Mouse (Mus musculus): ENCODE results near the gene 1700029H14Rik.

Gene 1700029H14Rik

DNA sequence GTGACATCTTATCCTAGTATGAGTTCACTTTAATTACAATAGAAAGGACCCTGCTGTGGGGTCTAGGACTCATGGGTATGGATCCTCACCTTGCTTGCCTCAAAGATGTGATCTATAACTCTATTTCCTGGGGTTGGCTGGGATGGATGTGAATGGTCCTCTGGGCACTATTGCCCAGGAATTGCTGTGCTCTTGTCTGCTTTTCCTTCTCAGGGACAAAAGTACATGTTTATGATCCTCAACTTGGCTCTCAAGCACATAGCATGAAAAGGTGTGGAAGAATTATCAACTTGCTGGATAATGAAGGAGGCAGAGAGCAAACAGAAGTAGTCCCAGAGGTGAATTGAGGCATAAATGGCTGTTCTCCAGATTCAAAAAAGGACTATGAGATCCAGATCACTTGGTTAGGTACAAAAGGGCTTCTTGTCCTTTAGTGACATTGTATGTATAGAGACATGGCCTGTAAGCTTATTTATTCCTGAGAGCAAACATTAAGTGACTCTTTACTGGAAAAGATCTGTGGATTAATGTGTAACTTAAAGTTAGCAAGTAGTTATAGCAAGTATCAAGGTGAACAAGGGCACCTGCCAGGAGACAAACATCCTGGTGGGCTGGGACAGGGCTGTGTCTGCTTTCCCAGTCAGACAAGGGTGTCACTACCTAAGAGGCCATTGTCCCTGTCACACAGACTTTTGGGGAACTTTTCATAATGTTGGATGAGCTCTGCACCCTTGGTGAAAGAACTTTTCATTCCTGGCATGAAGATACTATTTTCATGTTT lies 57.2 kb downstream of the 1700029H14Rik start:
- no peak for DNase-seq

DNA sequence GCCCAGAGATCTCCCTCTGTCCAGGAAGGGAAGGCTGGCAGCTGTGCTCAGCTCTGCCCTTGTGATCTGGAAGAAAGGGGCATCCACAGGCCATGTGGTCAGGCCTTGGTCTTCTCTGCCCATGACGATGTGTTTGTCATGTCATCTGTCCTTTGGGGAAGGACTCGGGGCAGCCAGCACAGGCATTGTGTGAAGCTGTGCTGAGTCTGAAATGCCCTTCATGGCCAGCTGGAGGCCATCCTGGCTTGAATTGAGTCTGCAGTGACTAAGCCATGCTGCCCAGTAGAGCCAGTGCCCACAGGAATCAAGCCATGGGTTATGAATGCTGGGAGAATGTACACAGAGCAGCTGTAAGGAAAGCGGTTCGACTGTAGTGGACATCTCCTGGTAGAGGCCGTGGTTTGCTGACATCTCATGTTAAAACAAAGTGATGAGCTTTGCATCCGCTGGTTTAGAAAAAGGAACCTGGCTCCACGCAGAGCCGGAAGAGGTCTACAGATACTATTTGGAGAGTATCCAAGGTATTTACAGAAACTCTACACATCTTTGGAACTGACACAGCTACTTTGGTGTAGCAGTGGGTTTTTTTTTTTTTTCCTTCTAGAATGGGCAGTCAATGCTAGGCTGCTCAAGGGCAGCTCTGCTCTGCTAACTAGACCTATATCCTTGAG lies 58.2 kb downstream of the 1700029H14Rik start:
- no peak for DNase-seq

DNA sequence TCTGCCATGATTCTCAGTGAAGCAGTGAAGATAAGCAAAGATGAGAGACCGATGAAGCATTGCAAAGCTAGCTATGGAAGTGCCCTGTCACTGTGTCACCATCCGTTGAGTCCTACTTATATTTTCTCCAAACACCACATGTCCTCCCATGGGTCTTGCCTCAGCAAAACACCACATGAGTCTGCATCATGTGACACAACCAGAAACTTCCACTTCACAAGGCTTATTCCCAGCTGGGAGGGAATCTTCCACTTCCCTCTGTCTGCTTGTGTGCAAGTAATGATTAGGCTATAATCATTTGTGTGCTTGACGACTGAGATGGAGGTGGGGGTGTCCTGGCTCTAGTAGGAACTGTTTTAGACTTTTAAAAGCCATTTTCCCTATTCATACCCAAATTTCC lies 61.0 kb downstream of the 1700029H14Rik start:
- no peak for DNase-seq
